Mouse (Mus musculus): ENCODE measurements around the gene Ackr4.

Gene Ackr4

DNA sequence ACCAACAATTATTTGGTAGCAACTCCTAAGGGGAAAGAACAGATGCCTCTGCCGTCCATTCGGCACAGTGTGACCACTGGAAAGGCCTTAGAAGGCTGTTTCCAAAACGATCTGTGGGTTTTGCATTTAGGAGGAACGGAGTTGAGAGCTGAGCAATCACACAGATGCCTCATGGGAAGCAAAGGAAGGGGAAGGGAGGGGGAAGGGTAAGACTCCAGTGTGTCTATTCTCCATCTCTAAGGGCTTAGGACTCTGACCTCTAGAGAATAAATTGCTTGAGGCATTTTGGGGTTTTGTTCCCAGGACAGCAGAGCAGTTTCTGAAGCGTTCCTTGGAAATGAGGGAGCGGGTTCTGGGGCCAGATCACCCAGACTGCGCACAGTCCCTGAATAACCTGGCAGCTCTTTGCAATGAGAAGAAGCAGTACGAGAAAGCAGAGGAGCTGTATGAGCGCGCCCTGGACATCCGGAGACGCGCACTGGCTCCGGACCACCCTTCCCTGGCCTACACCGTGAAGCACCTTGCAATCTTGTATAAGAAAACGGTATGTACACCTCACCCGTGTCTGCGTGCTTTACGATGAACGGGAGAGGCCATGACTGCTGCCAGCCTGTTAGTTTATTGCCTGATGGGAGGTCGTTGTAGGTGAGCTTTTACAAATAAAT lies 87.6 kb downstream of the Ackr4 start:
- TF ChIP-seq GATA4 (IDR thresholded peaks at IDR 0.05; ENCODE audit: insufficient replicate concordance, low read length) = no peak

DNA sequence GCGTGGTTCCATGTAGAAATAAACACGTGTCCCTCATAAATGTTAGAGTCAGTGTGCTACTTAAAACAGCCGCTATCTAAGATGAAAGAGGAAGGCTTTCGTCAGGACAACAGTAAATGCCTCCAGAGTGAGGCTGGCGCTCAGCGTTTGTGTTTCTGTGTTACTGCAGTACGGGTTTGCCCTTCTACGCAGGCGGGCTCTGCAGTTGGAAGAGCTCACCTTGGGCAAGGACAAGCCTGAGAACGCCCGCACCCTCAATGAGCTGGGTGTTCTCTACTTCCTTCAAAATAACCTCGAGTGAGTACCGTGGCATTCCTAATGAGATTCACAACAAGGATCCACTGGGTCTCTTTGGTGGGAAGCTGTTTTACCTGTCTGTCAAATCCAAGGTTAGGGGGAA lies 88.5 kb downstream of the Ackr4 start:
- TF ChIP-seq GATA4 (IDR thresholded peaks at IDR 0.05; ENCODE audit: insufficient replicate concordance, low read length) = no peak

DNA sequence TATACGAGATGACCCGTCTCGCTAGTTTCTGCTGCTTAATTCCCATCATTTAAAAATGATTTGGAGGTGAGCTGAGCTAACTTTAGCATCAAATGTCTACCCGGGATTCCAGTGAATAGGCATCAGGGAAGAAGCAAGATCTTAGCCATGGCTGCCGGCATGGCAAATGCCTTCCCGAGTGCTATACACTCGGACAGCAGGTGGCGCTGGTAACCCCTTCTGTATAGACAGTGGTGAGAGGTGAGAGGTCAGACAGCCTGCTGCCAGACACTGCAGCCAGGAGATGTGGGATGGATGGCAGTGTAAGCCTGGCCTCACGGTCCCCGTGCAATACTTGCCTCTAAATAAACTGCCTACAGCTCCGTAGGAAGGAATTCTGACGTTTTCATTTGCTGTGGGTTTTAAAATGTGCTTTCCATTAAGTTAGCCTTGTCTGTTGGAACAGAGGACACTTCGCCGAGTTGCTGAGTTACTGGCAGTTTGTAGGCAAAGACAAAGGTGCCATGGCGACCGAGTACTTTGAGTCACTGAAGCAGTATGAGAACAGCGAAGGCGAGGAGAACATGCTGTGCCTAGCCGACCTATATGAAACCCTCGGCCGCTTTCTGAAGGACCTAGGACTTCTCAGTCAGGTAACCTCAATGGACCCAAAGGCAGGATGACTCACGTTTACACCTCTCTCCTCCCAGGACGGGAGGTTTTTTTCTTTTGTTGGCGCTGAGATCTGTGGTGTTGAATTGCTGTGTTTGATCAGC lies 91.3 kb downstream of the Ackr4 start:
- no peak for TF ChIP-seq GATA4 (IDR thresholded peaks at IDR 0.05; ENCODE audit: insufficient replicate concordance, low read length)

DNA sequence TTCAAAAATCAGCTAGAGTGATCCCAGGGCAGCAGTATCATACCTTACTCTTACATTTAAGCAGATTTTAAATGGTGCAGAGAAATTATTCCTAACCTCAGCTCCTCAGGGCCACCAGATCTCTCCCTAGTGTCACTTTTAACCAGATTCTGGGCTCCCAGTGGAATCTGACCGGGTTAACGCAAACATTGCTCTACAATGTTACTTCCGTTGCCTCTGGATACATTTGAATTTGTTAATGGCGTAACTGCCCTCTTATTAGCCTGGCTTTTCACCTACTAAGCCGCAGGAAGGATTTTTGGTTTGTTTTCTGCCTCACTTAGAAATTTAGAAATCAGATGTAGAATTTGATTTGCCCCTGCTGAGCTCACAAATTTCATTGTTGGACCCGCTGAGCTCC lies 92.0 kb downstream of the Ackr4 start:
- TF ChIP-seq GATA4 (IDR thresholded peaks at IDR 0.05; ENCODE audit: insufficient replicate concordance, low read length) = no peak

DNA sequence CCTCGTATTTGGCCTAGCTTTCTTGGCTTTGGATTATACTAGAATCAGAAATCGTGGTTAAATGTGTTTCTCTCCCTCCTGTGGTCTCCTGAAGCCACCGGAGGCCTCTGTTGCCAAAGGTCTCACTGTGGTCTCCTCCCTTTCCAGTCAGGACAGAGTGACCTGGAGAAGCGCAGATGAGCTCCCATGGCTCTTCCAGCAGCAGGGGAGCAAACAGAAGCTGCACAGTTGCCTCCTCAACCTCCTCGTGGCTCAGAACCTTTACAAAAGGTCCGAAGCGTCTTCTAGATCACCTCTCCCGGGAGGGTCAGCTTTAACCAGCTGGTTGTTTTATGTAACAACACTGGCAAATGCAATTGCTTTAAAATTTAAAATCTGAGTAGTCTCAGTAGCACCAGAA lies 92.5 kb downstream of the Ackr4 start:
- no peak for TF ChIP-seq GATA4 (IDR thresholded peaks at IDR 0.05; ENCODE audit: insufficient replicate concordance, low read length)
